Mouse (Mus musculus) left cerebral cortex, postnatal 25 days (tissue): ENCODE measurements around the gene Fcer1g. TPM values are rescaled to one million over a fixed set of nuclear protein-coding genes. Genes with fewer than 3 reads are reported as not detected.
A peak's percentile ranks its signal among the peaks of the same experiment; 100 is the strongest.

Experiments
- DNase-seq, 2 experiments: peaks; one replicate each; pipeline ENCODE4 v3.0.0; 2022; ENCODE audit warnings: low spot score in 2 of 2, mixed read lengths in 1 of 2
- intact Hi-C: fragments of 180-260 bp; cut with DNase I; formaldehyde crosslinking; loops from one replicate; pipeline ENCODE4 v1.15.1; 2025
- total RNA-seq, 2 experiments: library from RNA; stranded (reverse); gene quantifications; 2 replicates each; pipeline ENCODE4 v1.2.3; 2021

Fcer1g gene
- total RNA-seq: 10 to 100 TPM; 14.9 to 15.1 TPM

DNA sequence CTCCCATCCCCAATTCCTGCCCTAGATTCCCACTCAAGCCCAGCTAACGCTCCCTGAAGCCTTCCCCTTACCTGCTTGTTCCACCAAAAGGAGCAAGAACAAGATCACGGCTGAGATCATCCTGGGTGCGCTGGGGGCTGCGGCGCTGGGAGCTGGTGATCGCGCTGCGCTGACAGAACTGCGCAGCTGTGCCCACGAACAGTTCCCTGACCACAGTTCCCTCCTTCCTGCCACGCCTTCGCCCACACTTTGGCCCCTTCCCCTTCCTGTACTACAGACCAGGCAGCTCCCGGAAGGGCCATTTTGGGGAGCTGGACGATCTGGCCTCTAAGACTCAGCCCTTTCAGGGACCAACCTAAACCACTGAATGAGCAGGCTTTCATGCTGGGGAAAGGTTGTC, at the start of gene Fcer1g:
Gene Fcer1g, minus strand, starts transcription at position 240 of the 400 bp plus-strand sequence.
- DNase-seq: no peak
- intact Hi-C loops: no loop called here

- intact Hi-C loops: no loop called here
- no peak for DNase-seq
Measured at GRCm38 (mm10) chr1:171283188-171284160, 49.3 kb upstream of the Fcer1g start.

GRCm38 (mm10) chr1:171282086-171282805, 48.1 kb upstream of the Fcer1g start:
- DNase-seq: no peak
- intact Hi-C loops: no loop called here

DNA sequence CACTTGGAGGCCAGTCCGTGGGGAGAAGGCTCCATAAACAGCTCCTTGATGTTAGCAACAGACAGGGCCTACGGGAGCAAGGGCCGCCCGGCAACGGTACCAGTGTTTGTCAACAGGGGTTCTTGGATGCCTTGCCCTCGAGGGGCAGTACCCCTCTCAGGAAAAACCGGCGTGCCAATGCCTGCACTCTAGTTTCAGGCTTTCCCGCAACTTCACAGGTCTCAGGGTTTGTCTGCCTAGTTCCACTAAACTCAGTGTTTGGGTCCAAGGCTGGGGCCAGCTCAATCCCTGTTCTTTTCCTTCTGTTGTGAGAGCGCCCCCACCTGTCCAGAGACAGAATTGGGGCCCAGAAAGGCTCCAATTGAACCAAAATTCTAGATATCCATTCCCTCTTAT, 47.4 kb upstream of the Fcer1g start:
- peak; percentile 76 to 81 for DNase-seq
- intact Hi-C loops: loop anchor here (1.0 kb wide), 1 partner anchor 34 kb away; no protein-coding TSS in a partner anchor

DNA sequence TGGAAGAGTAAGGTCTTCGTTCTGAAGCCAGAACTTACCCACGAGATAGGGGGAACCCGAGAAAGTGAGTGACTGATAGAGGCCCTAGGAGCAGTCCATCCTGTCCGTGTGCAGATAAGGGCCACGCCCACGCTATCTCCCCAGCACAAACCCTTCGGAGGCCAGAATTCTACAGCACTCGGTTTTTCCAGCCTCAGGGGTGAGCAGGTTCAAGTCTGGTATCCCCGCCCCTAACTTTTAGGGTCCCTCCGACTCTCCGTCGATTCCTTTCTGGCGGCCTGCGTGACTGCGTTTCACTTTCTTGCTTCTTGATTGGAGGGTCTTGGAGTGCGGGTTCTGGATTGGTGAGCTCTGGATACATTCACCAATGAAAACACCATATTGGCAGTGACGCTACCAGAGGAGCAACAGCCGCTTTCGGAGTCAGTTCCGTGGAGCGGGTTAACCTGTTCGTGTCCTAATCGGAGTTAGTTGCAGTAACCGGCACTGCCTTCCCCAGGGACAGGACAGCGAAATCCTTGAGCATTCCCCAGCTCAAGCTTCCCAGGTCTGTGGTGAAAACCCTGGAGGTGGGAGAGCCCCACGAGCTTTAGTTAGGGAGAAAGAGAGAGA, 46.9 kb upstream of the Fcer1g start, which contains the start of gene Ppox:
Gene Ppox, minus strand, starts transcription at position 271 of the 612 bp plus-strand sequence.
- peak; percentile 92 to 99 for DNase-seq
- intact Hi-C loops: loop anchor here (1.0 kb wide), 1 partner anchor 34 kb away; no protein-coding TSS in a partner anchor

DNA sequence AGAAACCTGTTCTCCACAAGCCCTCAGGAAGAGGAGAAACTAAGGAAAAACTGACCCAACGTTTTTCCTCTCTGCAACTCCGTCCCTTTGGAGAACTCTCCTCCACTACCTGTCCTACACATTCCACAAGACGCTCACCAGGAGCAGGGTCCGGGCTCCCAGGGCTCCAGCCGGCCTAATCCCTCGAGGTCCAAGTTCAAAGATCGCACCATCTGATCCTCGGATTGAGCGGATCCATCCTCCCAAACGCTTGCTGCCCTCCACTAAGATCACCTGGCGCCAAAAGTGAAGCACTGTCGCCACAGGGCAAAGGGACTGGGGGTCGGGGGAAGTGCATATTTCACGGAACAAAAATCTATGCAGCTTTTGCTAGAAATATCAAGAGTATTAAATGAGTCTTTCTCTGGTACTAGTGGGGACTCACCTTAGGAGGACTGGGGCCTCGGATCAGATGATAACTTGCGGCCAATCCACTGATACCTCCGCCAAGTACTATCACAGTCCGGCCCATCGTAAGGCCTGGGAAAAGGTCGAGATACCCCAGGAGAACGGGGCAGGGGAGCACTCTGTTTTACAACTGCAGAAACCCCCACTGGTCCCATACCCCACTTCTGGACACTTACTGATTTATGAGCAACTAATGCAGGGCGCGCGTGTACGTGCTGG, 46.2 kb upstream of the Fcer1g start:
- intact Hi-C loops: no loop called here

DNA sequence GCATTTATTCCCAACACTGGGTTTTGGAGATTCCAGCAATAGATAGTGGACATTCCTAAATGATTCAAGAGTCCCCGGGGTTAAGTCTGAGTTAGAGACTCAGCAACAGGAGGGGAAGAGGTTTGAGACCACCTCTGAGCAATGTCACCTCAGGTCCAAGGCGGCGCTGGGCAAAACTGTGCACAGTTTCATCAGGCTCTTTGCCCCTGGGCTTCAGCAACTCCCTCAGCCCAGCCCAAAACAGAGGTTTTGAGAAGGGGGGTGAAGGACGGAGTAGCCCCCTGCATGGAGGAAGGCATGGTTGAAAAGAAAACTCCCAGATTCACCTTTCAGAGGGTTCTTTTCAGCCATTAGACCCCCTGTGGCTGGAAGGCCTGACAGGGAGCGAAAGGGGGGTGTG, 45.6 kb upstream of the Fcer1g start:
- intact Hi-C loops: no loop called here
- DNase-seq: no peak

More for the DNA sequence above, 46.2 kb upstream of the Fcer1g start:
- DNase-seq: no peak

DNA sequence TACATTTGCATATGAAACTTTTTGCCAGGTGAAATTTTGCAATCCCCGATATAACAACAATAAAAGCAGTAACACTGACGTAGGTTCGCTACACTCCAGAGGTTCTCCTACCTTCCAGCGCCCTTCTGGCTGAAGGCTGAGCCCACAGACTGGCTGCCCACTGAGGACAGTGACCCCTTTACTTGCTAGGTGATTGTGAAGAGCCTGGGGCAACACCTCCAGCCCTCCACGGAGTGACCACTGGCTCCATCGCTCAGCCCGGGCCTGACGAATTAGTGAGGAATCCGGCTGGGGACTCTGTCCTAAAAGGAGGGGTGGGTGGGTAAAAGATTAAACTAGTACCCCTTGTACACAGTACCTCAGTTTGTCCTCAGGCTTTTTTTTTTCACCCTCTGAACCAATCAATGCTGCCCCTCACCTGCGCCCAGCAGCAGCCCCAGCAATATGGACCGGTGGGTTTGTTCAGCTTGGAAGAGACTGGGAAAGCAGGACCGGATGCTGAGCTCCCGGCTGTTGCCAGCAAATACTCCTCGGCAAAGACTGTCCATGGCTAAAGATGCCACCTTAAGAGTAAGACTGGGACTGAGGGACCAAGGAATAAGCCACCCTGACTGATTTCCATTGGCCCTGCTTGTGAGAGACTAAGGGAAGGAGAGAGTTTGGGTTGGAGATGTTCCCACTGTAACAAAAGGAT, 45.0 kb upstream of the Fcer1g start:
- DNase-seq: no peak
- intact Hi-C loops: no loop called here

DNA sequence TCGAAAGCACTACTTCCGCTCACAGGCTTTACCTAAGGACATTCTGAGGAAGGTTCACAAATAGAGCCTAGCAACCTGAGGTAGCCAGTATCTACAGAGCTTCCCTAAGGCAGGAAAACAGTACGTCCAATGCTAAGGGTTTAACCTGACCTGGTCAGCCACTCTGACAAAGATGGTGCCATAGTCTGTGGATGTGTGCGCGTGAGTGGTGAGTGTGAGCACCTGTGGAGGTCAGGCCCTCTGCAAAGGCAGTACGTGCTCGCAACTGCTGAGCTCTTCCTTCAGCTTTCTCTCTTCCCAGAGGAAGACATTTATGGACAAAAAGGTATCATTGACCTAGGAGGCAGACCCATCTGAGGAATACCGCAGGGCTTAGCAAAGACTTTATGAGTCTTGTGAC, 44.3 kb upstream of the Fcer1g start:
- intact Hi-C loops: no loop called here
- no peak for DNase-seq

DNA sequence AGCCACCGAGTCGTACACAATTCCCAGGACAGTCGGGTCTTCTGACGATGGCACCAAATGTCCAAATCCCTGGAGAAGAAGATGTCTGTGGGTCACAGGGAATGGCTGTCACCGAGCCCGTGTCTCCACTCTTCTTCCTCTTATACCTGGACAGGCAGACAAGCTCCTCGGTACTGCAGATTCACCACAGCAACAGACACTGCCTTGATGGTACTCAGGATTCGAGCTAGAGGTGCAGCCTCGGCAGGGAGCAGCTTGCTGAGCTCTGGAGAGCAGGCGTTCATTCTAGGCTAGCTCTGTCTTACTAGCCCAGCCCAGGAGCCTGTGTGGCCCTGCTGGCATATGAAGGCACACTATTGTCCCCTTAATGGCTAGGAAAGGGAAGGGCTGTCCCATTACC, 43.6 kb upstream of the Fcer1g start:
- intact Hi-C loops: no loop called here
- no peak for DNase-seq

- intact Hi-C loops: no loop called here
- DNase-seq: no peak
Measured at GRCm38 (mm10) chr1:171276110-171276748, 42.1 kb upstream of the Fcer1g start.

DNA sequence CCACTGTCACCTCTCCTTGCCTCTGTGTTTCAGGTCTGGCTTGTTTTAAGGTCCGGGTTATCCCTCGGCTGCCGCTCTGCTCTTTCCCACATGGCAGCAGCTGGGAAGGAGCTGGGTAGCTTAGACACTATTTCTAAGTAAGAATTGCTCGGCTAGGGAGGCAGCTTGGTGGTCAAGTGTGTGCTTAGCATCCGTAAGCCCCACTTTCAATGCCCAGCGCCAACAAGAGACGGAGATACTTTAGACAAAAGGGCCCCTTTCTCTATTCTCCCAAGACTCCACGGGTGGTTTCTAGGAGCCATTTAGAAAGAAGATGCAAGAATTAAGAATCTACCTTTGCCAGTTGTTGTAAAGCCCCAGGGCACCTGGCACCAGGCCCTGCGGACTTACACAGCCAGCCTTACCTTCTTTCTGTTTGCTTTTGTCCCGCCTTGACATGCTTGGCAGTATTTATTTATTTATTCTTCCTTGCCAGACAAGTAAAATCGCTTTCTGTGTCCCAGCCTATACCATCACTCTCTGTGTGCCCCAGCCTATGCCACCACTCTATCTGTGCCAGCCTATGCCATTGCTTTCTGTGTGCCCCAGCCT, 41.1 kb upstream of the Fcer1g start:
- no peak for DNase-seq
- intact Hi-C loops: no loop called here

GRCm38 (mm10) chr1:171274171-171274570, 40.0 kb upstream of the Fcer1g start:
- intact Hi-C loops: no loop called here
- DNase-seq: no peak

GRCm38 (mm10) chr1:171272086-171272485, 37.9 kb upstream of the Fcer1g start:
- DNase-seq: no peak
- intact Hi-C loops: no loop called here

GRCm38 (mm10) chr1:171271622-171272021, 37.5 kb upstream of the Fcer1g start:
- intact Hi-C loops: no loop called here
- DNase-seq: no peak

DNA sequence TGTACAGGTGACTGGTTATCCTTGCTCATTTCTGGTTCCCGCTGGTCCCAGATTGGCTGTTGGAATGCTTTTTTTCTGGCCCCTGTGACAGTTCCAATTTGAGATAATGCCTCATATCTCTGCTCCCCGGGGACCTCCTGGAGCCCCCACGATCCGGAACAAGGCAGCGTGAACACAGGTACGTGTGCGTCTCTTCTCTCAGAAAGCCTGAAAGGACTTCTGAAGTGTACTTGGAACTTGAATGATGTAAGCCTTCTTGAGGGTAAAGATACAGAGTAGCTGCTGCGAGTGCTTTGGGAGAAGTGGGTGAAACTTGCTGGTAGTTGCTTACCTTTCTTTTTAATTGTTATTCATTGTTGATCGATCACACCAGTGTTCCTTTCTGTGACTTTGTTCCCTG, 37.0 kb upstream of the Fcer1g start:
- intact Hi-C loops: no loop called here
- no peak for DNase-seq

GRCm38 (mm10) chr1:171270573-171270900, 36.4 kb upstream of the Fcer1g start:
- DNase-seq: no peak
- intact Hi-C loops: no loop called here

GRCm38 (mm10) chr1:171269848-171270572, 35.8 kb upstream of the Fcer1g start, which contains the start of gene B4galt3:
B4galt3 (plus strand) TSS chr1:171270328.
- intact Hi-C loops: no loop called here
- DNase-seq: peak; percentile 95 to 96
